Mouse (Mus musculus) hindbrain, embryonic 13.5 days (tissue): ENCODE measurements around the gene Sike1. TPM values are rescaled to one million over a fixed set of nuclear protein-coding genes. Genes with fewer than 3 reads are reported as not detected.
A peak's percentile ranks its signal among the peaks of the same experiment; 100 is the strongest.

Experiments
- ATAC-seq: fragments of 200-750 bp; cut with Nextera tagmentation; 2 replicates; pipeline ENCODE4 v1.8.0; 2017; ENCODE audit warnings: moderate TSS enrichment; ENCODE audit not compliant: low FRiP score
- H3K27ac ChIP-seq: fragments of 300-500 bp; sonication (generic); 2 replicates; pipeline ENCODE4 v1.5.1; 2015; ENCODE audit warnings: inconsistent platforms, mild to moderate bottlenecking, moderate library complexity
- H3K27me3 ChIP-seq: fragments of 300-500 bp; sonication (generic); 2 replicates; pipeline ENCODE4 v1.6.1; 2015; ENCODE audit warnings: mild to moderate bottlenecking, inconsistent platforms
- H3K36me3 ChIP-seq: fragments of 300-500 bp; sonication (generic); 2 replicates; pipeline ENCODE4 v1.6.1; 2015; ENCODE audit warnings: mild to moderate bottlenecking, inconsistent platforms
- H3K4me1 ChIP-seq: fragments of 300-500 bp; sonication (generic); replicated peaks from 2 replicates; pipeline ENCODE4 v1.6.1; 2015; ENCODE audit warnings: inconsistent platforms
- H3K4me2 ChIP-seq: fragments of 300-500 bp; sonication (generic); 2 replicates; pipeline ENCODE4 v1.6.1; 2015; ENCODE audit warnings: inconsistent platforms, mild to moderate bottlenecking, moderate library complexity
- H3K4me3 ChIP-seq: fragments of 300-500 bp; sonication (generic); 2 replicates; pipeline ENCODE4 v1.5.1; 2015; ENCODE audit warnings: mild to moderate bottlenecking, inconsistent platforms
- H3K9ac ChIP-seq: fragments of 300-500 bp; sonication (generic); 2 replicates; pipeline ENCODE4 v1.6.1; 2015; ENCODE audit warnings: mild to moderate bottlenecking, inconsistent platforms
- H3K9me3 ChIP-seq: fragments of 300-500 bp; sonication (generic); 2 replicates; pipeline ENCODE4 v1.6.1; 2016; ENCODE audit warnings: inconsistent platforms
- WGBS: fragments of 180-500 bp; shearing (Covaris S2); methylation state at CpG from one replicate; pipeline ENCODE4 v1.1.7; 2015; 5-methylcytosine and 5-hydroxymethylcytosine counted together
- polyA plus RNA-seq: library from polyadenylated mRNA; unstranded; fragments of >200 nt; fragmentation: Nextera tagmentation; extraction: Ambion mirVana; gene quantifications from 2 replicates; pipeline ENCODE4 v1.2.1, GENCODE M21; 2015

The Sike1 gene
- polyA plus RNA-seq: 54.3 and 64.6 TPM in 2 replicates

GRCm38 (mm10) chr3:102995605-102996321 lies at the start of gene Sike1:
Sike1 (plus strand) TSS chr3:102995708.
- under 1% methylated on average over 57 of the region's 60 CpGs for WGBS

GRCm38 (mm10) chr3:102946312-102946711 lies 49.2 kb upstream of the Sike1 start:
- no peaks in the 10 kb centered on the region for H3K4me1 ChIP-seq
- no peaks in the 10 kb centered on the region for H3K36me3 ChIP-seq
- no peaks in the 10 kb centered on the region for H3K9me3 ChIP-seq
- no peaks in the 10 kb centered on the region for H3K27me3 ChIP-seq
- no peak overlapping the region for H3K4me3 ChIP-seq
- 89% methylated on average over 3 of the region's 3 CpGs for WGBS
- ATAC-seq: no peak
- H3K9ac ChIP-seq: no peak overlapping the region
- no peak overlapping the region for H3K27ac ChIP-seq
- no peak overlapping the region for H3K4me2 ChIP-seq

More at GRCm38 (mm10) chr3:102995605-102996321, at the start of gene Sike1:
- H3K27me3 ChIP-seq: no peaks in the 10 kb centered on the region
- ATAC-seq: peak; percentile 99
- H3K9ac ChIP-seq: peak within 1 kb of the TSS; percentile 89
- H3K9me3 ChIP-seq: 0 out of 2 replicates have a peak, but pooled peaks cover 4% of the 10 kb centered on the region
- peaks cover 34% of the 10 kb centered on the region for H3K36me3 ChIP-seq
- peak within 1 kb of the TSS; percentile 64 for H3K4me2 ChIP-seq
- peak within 1 kb of the TSS; percentile 94 for H3K27ac ChIP-seq
- peaks cover 18% of the 10 kb centered on the region for H3K4me1 ChIP-seq
- H3K4me3 ChIP-seq: peak within 1 kb of the TSS; percentile 76

- Histone ChIP-seq H3K9ac (no peak overlapping the region), H3K27ac (no peak overlapping the region), H3K36me3 (no peaks in the 10 kb centered on the region), H3K4me1 (no peaks in the 10 kb centered on the region), H3K4me2 (no peak overlapping the region), H3K9me3 (no peaks in the 10 kb centered on the region), H3K27me3 (no peaks in the 10 kb centered on the region), H3K4me3 (no peak overlapping the region)
- no peak for ATAC-seq
- 43% methylated on average over 5 of the region's 5 CpGs for WGBS
Measured at GRCm38 (mm10) chr3:102946861-102947260, 48.6 kb upstream of the Sike1 start.

- Histone ChIP-seq H3K36me3 (no peaks in the 10 kb centered on the region), H3K9me3 (no peaks in the 10 kb centered on the region), H3K27me3 (no peaks in the 10 kb centered on the region), H3K4me2 (no peak overlapping the region), H3K4me3 (no peak overlapping the region), H3K9ac (no peak overlapping the region), H3K4me1 (no peaks in the 10 kb centered on the region), H3K27ac (no peak overlapping the region)
- no peak for ATAC-seq
- WGBS: 94% methylated on average over 12 of the region's 12 CpGs
Measured at GRCm38 (mm10) chr3:102954476-102954875, 41.0 kb upstream of the Sike1 start.

GRCm38 (mm10) chr3:102955143-102955542 lies 40.4 kb upstream of the Sike1 start:
- Histone ChIP-seq H3K4me1 (no peaks in the 10 kb centered on the region), H3K27me3 (no peaks in the 10 kb centered on the region), H3K4me2 (no peak overlapping the region), H3K9me3 (no peaks in the 10 kb centered on the region), H3K27ac (no peak overlapping the region), H3K9ac (no peak overlapping the region), H3K36me3 (no peaks in the 10 kb centered on the region), H3K4me3 (no peak overlapping the region)
- no peak for ATAC-seq
- 86% methylated on average over 3 of the region's 3 CpGs for WGBS

- no peak overlapping the region for H3K9ac ChIP-seq
- no peak overlapping the region for H3K4me2 ChIP-seq
- H3K27ac ChIP-seq: no peak overlapping the region
- H3K4me1 ChIP-seq: no peaks in the 10 kb centered on the region
- no peaks in the 10 kb centered on the region for H3K27me3 ChIP-seq
- H3K9me3 ChIP-seq: no peaks in the 10 kb centered on the region
- H3K4me3 ChIP-seq: no peak overlapping the region
- 64% methylated on average over 3 of the region's 3 CpGs for WGBS
- ATAC-seq: no peak
- no peaks in the 10 kb centered on the region for H3K36me3 ChIP-seq
Measured at GRCm38 (mm10) chr3:102955596-102955995, 39.9 kb upstream of the Sike1 start.

- H3K27ac ChIP-seq: no peak within 1 kb of the TSS
- H3K9ac ChIP-seq: no peak within 1 kb of the TSS
- no peak for ATAC-seq
- no peaks in the 10 kb centered on the region for H3K4me1 ChIP-seq
- H3K27me3 ChIP-seq: no peaks in the 10 kb centered on the region
- no peak within 1 kb of the TSS for H3K4me3 ChIP-seq
- 60% methylated on average over 3 of the region's 3 CpGs for WGBS
- no peaks in the 10 kb centered on the region for H3K9me3 ChIP-seq
- H3K4me2 ChIP-seq: no peak within 1 kb of the TSS
- H3K36me3 ChIP-seq: no peaks in the 10 kb centered on the region
Measured at GRCm38 (mm10) chr3:102964033-102964432, 31.5 kb upstream of the Sike1 start, which contains the start of gene Nr1h5. Nr1h5 (minus strand) TSS chr3:102964133.

- WGBS: 48% methylated on average over 9 of the region's 9 CpGs
- Histone ChIP-seq H3K36me3 (no peaks in the 10 kb centered on the region), H3K9ac (no peak overlapping the region), H3K27me3 (no peaks in the 10 kb centered on the region), H3K27ac (no peak overlapping the region), H3K4me3 (no peak overlapping the region), H3K9me3 (no peaks in the 10 kb centered on the region), H3K4me2 (peak overlapping the region; percentile 11; the same call in 1 of the 2 replicates), H3K4me1 (peaks cover 5% of the 10 kb centered on the region)
- ATAC-seq: peak; percentile 71; the same call in 1 of the 2 replicates
Measured at GRCm38 (mm10) chr3:102970067-102970466, 25.4 kb upstream of the Sike1 start.

- H3K9me3 ChIP-seq: no peaks in the 10 kb centered on the region
- peaks cover 5% of the 10 kb centered on the region for H3K4me1 ChIP-seq
- H3K27me3 ChIP-seq: no peaks in the 10 kb centered on the region
- ATAC-seq: no peak
- H3K27ac ChIP-seq: no peak overlapping the region
- no peak overlapping the region for H3K9ac ChIP-seq
- WGBS: 85% methylated on average over 3 of the region's 3 CpGs
- no peak overlapping the region for H3K4me3 ChIP-seq
- no peaks in the 10 kb centered on the region for H3K36me3 ChIP-seq
- no peak overlapping the region for H3K4me2 ChIP-seq
Measured at GRCm38 (mm10) chr3:102970508-102970907, 25.0 kb upstream of the Sike1 start.

GRCm38 (mm10) chr3:102976906-102977305 lies 18.6 kb upstream of the Sike1 start:
- Histone ChIP-seq H3K27ac (no peak overlapping the region), H3K9me3 (no peaks in the 10 kb centered on the region), H3K27me3 (no peaks in the 10 kb centered on the region), H3K9ac (no peak overlapping the region), H3K4me3 (no peak overlapping the region), H3K36me3 (no peaks in the 10 kb centered on the region), H3K4me1 (peaks cover 8% of the 10 kb centered on the region), H3K4me2 (no peak overlapping the region)
- 86% methylated on average over 4 of the region's 4 CpGs for WGBS
- ATAC-seq: no peak

- Histone ChIP-seq H3K4me1 (peaks cover 8% of the 10 kb centered on the region), H3K27ac (peak overlapping the region; percentile 90), H3K9me3 (no peaks in the 10 kb centered on the region), H3K9ac (peak overlapping the region; percentile 62), H3K36me3 (no peaks in the 10 kb centered on the region), H3K4me3 (peak overlapping the region; percentile 25), H3K4me2 (peak overlapping the region; percentile 51), H3K27me3 (no peaks in the 10 kb centered on the region)
- 15% methylated on average over 10 of the region's 10 CpGs for WGBS
- ATAC-seq: peak; percentile 98
Measured at GRCm38 (mm10) chr3:102979550-102980348, 15.8 kb upstream of the Sike1 start.

GRCm38 (mm10) chr3:102980349-102980736 lies 15.2 kb upstream of the Sike1 start:
- 24% methylated on average over 3 of the region's 3 CpGs for WGBS
- Histone ChIP-seq H3K9me3 (no peaks in the 10 kb centered on the region), H3K4me2 (peak overlapping the region; percentile 51), H3K4me1 (peaks cover 8% of the 10 kb centered on the region), H3K27me3 (no peaks in the 10 kb centered on the region), H3K9ac (peak overlapping the region; percentile 62; the same call in 1 of the 2 replicates), H3K36me3 (no peaks in the 10 kb centered on the region), H3K4me3 (peak overlapping the region; percentile 25), H3K27ac (peak overlapping the region; percentile 90)
- no peak for ATAC-seq
